Mouse (Mus musculus): ENCODE data around the gene Iqcg. TPM values are rescaled to one million over a fixed set of nuclear protein-coding genes. Genes with fewer than 3 reads are reported as not detected.
"Not testable (repeated sequence)": the region's sequence is repeated elsewhere in the genome, so short reads cannot be mapped to it uniquely, and the experiment has no call there.

Iqcg gene
- total RNA-seq (2015) (1.3 and 2.5 TPM in 2 replicates), total RNA-seq (2017) (2.5 and 6.6 TPM in 2 replicates)

DNA sequence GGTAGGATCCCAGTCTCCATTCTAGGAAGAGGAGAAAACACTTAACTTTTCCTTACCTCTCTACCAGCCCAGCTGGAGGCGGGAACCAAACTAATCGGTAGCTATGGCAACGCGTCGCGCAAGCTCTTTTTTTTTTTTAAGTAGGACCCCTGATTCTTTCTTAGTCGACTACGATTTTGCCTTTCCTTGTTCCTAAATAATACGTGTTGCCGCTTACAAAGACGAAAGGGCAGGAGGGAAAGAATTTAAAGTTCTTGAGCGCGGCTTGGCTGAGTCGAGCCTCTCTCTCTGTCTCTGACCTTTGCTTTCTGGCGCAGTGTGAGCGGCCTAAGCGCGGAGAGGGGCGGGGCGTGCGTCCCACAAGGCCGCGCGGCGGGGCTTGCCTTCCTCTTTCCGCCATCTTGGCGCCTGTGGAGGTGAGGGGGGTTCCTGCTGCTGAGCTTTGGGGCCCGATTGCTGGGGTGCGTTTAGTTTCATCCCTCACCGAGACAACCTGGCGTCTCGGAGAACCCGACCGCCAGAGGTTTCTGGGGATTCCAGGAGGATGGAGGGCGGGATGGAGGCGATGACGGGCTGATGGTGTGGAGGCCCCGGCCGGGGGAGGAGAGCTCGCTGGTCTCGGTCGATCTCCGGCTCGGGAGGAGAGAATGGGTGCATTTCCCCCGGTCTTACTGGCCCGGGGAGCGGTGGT, at the start of gene Iqcg, which contains the start of gene Rpl35a:
TSS of gene Iqcg (minus strand) at position 124 of the 691 bp plus-strand sequence.
TSS of gene Rpl35a (plus strand) at position 359 of the 691 bp plus-strand sequence.
- peak; percentile 90 for ATAC-seq (replicated peaks; ENCODE audit: poor library complexity)

DNA sequence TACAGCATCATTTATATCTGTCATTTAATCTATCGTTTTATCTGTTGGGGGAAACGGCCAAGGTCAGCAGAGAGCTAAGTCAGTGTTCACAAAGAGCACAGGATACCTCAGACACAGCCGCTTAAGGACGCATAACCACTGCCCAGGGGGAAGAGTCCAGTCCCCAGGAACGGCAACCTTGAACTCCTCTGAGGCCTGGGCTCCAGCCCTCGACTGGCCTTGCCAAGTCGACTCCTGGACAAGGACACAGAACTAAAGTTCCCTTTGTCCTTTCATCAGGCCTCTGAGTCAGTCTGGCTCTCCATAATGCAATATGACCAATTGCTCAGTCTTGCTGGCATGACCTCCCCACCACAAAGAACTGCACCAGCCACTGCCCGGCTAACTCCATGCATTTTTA, 29.6 kb upstream of the Iqcg start:
- ATAC-seq (replicated peaks; ENCODE audit: poor library complexity), result no peak

DNA sequence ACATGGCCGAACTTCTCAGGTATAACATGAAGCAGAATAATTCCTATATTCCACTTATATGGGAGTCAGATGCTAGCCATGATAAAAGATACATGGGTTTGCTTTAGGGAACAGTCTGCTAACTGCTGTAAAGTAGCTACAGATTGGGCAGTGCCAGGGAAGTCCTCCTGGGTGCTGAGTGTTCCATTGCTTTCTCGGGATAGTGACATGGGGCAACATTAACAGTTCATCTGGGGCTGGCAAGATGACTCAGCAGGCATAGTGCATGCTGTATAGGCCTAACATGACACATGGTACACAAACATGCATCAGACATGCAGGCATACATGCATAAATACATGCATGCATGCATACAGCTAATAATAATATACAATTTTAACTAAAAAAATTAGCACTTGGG, 28.0 kb upstream of the Iqcg start:
- no peak for ATAC-seq (replicated peaks; ENCODE audit: poor library complexity)

DNA sequence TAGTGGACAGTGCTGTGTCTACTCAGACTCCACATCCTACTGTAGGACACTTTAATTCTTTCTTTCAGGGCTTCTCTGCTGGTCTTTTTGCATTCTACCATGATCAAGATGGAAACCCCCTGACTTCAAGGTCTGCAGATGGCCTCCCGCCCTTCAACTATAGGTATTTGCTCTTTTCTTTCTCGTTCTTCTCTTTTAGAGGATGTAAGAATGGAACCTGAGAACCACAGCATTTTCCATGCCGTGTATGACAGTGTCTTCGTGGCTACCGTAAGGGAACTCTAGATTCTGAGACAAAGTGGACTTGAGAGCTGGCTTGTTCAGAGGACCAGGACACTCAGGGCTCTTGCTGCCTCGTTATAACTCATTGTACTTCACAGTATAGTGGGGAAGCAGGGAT, 26.9 kb upstream of the Iqcg start:
- no peak for ATAC-seq (replicated peaks; ENCODE audit: poor library complexity)

DNA sequence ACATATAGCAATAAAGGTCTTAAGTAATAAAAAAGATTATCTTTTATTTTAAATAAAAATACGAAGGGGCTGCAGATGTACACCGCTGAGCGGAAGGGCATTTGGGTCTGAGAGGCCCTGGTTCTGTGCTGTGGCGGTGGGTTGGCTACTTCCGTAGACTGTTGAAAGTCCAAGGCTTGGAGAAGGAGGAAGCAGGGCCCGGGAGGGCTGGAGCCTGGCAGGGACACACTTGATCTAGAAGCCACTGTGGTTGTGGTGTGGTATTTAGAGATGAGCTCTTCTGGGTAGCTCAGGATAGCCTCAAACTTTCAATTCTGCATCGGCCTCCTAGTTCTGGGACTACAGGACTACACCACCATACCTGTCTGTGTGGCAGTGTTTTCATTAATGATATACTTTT, 24.0 kb upstream of the Iqcg start:
- peak; percentile 56 for ATAC-seq (replicated peaks; ENCODE audit: poor library complexity)

DNA sequence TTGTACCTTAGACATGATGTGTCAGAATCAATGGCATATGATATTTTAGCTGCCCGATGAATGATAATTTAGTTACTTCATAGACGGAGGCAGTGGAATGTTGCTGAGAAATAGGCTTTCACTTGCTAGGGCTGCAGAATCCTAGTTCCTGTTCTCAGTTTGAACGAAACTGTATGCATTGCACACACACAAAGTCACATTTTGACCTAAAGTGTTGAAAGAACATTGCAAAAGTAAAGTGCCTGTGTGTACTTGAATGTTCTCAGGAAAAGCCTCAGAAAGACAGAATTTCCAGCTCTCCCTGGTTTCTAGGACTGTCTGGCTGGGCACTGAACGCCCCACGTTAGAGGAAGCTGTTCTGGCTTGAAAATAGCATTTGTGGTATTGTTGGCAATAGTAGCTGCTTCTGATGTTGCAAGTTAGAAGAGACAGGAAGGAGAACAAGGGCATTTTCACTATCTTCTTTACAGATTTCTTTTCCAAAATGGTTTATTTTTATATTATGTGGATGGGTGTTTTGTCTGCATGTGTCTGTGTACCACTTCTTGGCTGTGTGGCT, 21.1 kb upstream of the Iqcg start:
- ATAC-seq (replicated peaks; ENCODE audit: poor library complexity), result peak; percentile 76

DNA sequence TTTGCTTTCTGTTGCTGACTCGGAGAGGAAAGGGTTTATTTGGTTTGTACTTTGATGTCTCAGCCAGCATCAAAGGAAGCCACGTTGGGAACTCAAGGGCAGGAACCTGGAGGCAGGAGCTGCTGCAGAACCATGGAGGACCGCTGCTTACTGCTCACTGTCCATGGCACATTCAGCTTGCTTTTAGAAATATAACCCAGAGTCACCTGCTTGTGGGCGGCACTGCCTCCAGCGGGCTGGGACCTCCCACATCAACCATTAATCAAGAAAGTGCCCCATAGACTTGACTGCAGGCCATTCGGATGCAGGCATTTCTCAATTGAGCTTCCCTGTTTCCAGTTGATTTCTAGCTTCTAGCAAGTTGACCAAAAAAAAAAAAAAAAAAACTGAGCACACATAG, 20.1 kb upstream of the Iqcg start:
- ATAC-seq (replicated peaks; ENCODE audit: poor library complexity), result no peak

DNA sequence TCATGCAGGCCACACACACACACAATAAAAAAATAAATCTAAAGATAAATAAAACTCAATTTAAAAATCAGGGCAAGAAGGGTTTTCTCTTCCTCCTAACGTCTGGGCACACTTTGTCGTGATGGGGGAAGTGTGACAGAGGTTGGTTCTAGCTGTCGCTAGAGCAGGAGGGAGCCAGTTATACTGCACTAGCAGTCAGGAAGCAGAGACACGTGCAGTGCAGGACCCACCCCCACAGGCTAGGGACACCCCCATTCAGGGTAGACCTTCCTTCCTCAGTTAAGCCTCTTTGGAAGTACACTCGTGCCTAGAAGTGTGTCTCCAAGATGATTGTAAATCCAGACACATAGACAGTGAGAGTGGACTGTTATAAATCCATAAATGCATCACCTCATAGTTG, 18.9 kb upstream of the Iqcg start:
- no peak for ATAC-seq (replicated peaks; ENCODE audit: poor library complexity)

DNA sequence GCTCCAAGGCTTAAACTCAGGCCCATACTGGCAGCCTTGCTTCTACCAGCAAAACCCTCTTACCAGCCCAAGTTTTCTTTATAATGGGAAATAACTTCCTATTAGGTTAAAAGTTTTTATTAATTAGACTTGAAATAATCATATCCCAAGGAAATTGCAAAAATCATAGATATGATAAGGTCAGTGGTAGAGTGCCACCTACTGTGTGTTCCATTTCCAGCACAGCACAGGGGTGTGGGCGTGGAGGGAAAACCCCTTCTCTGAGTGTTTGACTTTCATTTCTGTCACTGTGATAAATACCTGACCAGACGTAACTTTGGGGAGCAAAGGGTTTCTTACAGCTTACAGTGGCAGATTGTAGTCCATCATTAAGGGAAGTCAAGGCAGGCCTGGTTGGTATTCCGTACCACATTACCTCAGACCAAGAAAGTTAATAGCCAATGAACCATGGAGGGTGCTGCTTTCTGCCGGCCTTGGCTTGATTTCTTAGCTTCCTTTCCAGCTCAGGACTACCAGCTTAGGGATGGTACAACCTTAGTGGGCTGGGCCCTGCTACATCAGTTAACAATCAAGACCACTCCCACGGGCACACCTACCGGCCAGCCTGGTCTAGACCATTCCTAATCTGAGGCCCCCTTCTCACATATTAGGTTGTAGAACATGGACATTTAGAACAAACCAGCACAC, 17.0 kb upstream of the Iqcg start:
- no peak for ATAC-seq (replicated peaks; ENCODE audit: poor library complexity)

DNA sequence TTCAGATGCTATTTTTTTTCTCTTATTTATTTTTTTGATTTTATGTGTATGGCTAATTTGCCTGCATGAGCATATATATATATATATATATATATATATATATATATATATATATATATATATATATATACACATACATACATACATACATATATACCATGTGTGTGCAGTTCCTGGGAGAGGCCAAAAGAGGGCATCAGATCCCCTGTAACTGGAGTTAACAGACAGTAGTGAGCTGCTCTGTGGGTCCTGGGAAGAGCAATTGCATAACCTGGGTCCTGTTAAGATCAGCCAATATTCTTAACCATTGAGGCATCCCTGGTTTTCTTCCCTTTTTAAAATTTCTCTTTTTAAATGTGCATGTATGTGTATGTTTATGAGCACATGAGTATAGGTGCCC, 14.9 kb upstream of the Iqcg start:
- ATAC-seq (replicated peaks; ENCODE audit: poor library complexity), result peak; percentile 46

DNA sequence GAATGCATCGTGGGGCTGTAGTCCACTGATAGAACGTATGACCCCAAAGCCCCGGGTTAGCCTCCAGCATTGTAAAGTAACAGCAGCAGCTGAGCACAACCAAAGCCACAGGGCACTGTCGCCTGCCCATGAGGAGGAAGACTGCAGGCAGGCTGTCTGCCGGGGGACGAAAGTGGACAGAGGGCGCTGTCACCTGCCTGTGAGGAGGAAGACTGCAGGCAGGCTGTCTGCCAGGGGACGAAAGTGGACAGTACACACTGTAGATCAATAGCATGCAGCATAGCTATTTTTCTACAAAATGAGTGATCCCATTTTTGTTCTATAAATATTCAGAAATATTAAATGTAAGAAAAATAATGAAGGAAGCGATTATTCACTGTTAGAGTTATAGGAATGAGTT, 8.6 kb upstream of the Iqcg start:
- ATAC-seq (replicated peaks; ENCODE audit: poor library complexity), result no peak

DNA sequence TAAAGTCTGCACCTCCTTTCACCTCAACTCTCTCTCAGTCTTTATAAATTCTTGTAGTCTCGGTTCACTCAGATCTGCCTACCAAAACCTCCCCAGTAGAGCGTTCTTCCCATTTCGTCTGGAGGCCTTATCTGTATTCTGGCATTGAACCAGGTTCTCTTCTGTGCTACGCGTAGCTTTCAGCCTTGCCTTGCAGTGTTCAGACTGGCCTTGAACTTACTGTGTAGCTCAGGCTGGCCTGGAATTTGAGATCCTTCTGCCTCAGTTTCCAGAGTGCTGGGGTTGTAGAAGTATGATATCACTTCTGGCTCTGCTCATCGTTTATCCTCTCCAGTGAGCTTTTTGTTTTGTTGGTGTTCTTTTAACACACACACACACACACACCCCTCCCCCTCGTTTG, 7.2 kb upstream of the Iqcg start:
- ATAC-seq (replicated peaks; ENCODE audit: poor library complexity), result peak; percentile 37; the same call in 1 of the 2 replicates

DNA sequence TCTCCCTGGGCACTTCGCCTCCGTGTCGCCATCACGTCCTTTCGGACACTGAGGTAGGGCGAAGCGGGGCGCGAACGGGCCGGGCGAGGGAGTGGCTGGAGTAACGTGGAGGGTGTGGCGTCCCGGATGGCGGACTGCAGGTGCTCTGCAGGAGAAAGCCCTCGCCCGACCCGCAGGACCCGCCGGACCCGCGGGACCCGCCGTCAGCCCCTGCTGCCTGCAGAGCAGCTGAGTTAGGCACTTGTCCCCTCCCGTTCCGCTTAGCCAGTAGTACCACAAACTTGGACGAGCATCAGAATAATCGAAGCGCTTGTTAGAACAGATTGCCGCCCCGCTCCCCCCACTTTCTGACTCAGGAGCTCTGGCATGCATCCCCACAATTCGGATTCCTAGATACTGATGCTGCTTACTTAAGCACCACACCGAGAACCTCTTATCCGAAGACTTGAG, 6.7 kb upstream of the Iqcg start:
- peak; percentile 9; the same call in 1 of the 2 replicates for ATAC-seq (replicated peaks; ENCODE audit: poor library complexity)

DNA sequence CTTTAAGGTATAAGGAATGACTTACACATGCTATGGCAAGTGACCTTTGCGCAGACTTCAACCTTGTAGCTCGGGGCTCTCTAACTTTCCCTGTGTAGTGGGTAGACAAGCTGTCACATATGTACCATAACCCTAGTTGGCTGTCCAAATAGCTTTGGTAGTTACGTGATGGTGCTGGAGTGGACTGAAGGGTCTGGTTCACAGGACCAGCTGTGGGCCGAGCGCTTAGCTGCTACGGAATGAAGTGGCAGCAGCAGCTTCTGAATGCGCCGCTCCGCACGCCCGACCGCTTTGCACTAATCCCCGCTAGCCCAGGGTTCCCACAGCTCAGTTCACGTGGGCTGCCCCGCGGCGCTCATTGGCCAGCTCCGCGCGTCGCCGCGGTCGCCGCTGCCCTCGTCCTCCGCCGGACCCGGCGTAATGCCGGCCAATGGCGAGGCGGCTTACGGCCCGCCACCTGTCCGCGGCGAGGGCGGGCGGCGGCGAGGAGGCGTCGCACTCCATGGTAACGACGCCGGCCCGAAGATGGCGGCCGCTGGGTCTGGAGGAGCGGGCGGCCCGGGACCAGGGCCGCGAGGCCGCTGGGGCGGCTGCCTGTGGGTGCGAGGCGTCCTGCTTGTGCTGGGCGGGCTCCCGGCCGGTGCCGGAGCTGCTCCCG, 6.1 kb upstream of the Iqcg start, which contains the start of gene Lmln:
TSS of gene Lmln (plus strand) at position 498 of the 658 bp plus-strand sequence.
- ATAC-seq (replicated peaks; ENCODE audit: poor library complexity), result peak; percentile 81

DNA sequence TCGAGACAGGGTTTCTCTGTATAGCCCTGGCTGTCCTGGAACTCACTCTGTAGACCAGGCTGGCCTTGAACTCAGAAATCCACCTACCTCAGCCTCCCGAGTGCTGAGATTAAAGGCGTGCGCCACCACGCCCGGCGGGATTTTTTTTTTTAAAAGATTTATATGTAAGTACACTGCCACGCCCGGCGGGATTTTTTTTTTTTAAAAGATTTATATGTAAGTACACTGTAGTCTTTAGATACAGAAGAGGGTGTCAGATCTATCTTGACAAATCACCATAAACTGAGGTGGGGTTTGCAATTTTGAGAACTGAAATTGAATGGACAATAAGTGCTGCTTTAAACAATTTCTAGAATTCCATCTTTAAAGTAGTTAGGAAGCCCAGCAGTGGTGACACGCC, 5.4 kb upstream of the Iqcg start:
- no peak for ATAC-seq (replicated peaks; ENCODE audit: poor library complexity)

DNA sequence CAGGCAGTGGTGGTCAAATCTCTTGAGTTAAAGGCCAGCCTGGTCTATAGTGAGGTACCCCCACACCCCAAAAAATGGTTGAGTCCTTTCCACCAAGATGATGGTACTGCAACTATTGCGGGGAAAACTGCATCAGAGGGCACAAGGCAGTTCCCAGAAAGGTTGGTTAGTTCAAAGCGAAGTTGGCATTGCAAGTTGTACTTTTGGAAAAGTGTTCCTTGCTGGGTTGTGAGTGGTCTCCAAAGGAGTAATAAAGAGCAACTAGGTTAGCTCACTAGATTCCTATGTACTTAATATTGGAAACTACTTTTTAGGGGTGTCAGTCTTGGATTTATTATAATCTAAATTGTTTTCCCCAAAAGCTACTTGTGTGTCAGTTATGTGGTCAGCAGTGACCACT, 4.9 kb upstream of the Iqcg start:
- ATAC-seq (replicated peaks; ENCODE audit: poor library complexity), result no peak

DNA sequence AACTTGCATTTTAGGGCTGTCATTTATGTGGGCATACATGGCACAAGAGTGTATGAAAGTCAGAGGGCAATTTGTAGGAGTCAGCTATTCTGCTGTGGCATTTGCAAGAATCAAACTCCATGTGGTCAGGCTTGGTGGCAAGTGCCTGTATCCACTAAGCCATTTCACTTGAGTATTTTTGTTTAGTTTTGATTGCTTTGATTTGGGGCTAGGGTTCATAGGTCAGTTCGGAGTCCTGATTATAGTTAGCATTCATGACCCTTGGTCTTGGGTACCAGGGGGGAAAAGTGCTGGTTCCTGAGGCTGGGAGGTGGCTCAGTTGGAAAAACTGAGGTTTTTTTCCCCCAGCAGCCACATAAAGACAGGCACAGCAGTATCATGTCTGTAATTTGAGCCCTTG, 3.5 kb upstream of the Iqcg start:
- no peak for ATAC-seq (replicated peaks; ENCODE audit: poor library complexity)

DNA sequence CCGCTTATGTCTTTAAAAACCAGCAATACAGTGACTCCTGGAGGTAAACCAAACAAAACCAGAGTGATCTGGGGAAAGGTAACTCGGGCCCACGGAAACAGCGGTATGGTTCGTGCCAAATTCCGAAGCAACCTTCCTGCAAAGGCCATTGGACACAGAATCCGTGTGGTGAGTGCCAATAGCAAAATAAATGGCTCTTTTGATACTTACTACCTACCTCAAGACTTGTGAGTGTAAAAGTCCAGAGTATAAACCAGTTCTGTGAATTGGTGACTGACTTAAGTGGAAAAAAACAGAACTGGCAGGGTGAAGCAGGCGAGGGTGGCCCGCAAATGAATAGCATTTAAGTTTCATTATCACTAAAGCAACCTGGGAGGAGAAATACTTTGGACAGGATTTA, 2.6 kb upstream of the Iqcg start:
- not testable (repeated sequence) for ATAC-seq (replicated peaks; ENCODE audit: poor library complexity)

DNA sequence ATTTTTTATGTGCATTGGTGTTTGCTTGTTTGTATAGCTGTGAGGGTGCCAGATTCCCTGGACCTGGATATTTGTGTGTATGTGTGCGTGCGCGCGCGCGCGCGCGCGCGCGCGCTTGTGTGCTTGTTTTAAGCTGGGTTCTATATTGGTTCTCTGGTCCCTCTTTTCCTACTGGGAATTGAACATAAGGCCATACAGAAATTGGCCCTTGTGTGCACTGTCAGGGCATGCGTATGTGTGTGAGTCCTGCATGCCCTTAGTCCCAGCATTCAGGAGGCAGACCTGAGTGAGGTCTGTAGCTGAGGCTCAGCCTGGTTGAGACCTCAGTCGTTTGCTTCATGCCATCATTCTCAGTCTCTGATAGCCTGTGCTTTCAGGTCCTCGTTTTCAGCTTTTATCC, 2.0 kb upstream of the Iqcg start:
- no peak for ATAC-seq (replicated peaks; ENCODE audit: poor library complexity)

DNA sequence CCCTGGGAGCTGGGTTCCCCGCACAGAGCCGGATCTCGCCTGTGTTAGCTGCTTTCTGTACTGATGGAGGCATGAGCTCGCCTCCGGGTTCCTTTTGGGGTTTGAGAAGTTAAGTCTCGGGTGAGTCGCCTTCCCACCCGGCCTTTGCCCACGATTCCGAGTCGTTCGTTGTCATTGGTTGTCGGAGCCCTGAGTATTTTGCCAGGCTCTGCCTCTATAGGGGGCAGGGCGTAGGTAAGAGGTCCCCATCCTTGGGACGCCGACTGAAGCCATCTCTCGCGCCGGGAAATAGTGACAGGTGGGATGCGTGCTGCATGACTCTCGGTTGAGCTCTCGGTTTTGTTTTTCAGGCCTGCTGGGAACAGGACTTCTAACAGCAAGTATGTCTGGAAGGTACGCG, 768 bp upstream of the Iqcg start:
- ATAC-seq (replicated peaks; ENCODE audit: poor library complexity), result peak; percentile 14; the same call in 1 of the 2 replicates

DNA sequence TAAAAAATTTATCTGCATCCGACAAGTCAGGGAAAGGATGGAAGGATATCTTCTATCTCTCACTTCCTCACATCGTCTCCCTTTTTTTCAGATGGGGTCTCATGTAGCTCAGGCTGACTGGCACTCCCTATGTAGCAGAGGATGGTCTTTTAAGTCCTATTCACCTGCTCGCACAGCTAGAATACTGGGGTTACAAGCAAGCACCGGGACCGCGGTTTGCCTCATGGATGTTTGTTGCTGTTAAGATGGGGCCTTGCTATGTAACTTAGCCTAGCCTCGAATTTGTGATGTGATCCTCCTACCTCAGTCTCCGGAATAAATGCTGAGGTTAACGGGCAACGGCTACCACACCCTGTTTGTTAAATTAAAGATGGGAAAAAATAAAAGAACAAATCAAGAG, 363 bp downstream of the Iqcg start:
- ATAC-seq (replicated peaks; ENCODE audit: poor library complexity), result 0 out of 2 replicates have a peak, but pooled peaks have one; percentile 4

Measured in megakaryocyte progenitor cell, adult 5-6 weeks (primary cell).